Mouse (Mus musculus) heart, adult 2 months (tissue): ENCODE data around the gene Trpm3. TPM values are rescaled to one million over a fixed set of nuclear protein-coding genes. Genes with fewer than 3 reads are reported as not detected.

ENCODE experiments used
- DNase-seq, 2 experiments: peaks; one replicate each; pipeline ENCODE4 v3.0.0; 2021
- H3K27ac ChIP-seq: fragments of 200-600 bp; 2 replicates; pipeline ENCODE4 v1.8.1; 2022
- H3K27me3 ChIP-seq: fragments of 200-500 bp; 2 replicates; pipeline ENCODE4 v1.6.1; 2012; ENCODE audit warnings: mild to moderate bottlenecking, low read length, inconsistent platforms, mixed read lengths; ENCODE audit not compliant: control insufficient read depth, insufficient read depth
- H3K36me3 ChIP-seq: fragments of 200-500 bp; 2 replicates; pipeline ENCODE4 v1.6.1; 2012; ENCODE audit warnings: low read length, inconsistent platforms; ENCODE audit not compliant: control insufficient read depth, insufficient read depth
- H3K4me1 ChIP-seq: fragments of 200-500 bp; 2 replicates; pipeline ENCODE4 v1.6.1; 2011; ENCODE audit warnings: low read length; ENCODE audit not compliant: control insufficient read depth, insufficient read depth
- H3K4me3 ChIP-seq: fragments of 200-600 bp; 2 replicates; pipeline ENCODE4 v1.8.1; 2022
- H3K79me2 ChIP-seq: fragments of 200-500 bp; replicated peaks from 2 replicates; pipeline ENCODE4 v1.6.1; 2012; ENCODE audit warnings: mild to moderate bottlenecking, inconsistent platforms, low read length, moderate library complexity, mixed read lengths; ENCODE audit not compliant: control insufficient read depth, insufficient read depth
- H3K9ac ChIP-seq: fragments of 200-500 bp; 2 replicates; pipeline ENCODE4 v1.6.1; 2012; ENCODE audit warnings: low read depth, mild to moderate bottlenecking, control low read depth, inconsistent platforms, low read length, mixed read lengths
- CTCF ChIP-seq: fragments of 200-600 bp; IDR thresholded peaks from 2 replicates; pipeline ENCODE4 v1.8.1; 2022; ENCODE audit warnings: antibody characterized with exemption, mild to moderate bottlenecking, moderate library complexity
- EP300 ChIP-seq: fragments of 200-500 bp; IDR thresholded peaks from 2 replicates; pipeline ENCODE4 v1.6.1; 2011; ENCODE audit warnings: low read depth, low read length, control low read depth; ENCODE audit not compliant: insufficient read depth
- POLR2A ChIP-seq: fragments of 200-500 bp; IDR thresholded peaks from 2 replicates; pipeline ENCODE4 v1.6.1; 2011; ENCODE audit warnings: mild to moderate bottlenecking, low read depth, low read length, control low read depth; ENCODE audit not compliant: insufficient read depth
- WGBS: fragments of 180-500 bp; shearing (Covaris S2); methylation state at CpG from one replicate; pipeline ENCODE4 v1.1.7; 2018; 5-methylcytosine and 5-hydroxymethylcytosine counted together
- intact Hi-C: fragments of 180-260 bp; cut with DNase I; formaldehyde crosslinking; loops from one replicate; pipeline ENCODE4 v1.15.1; 2025
- polyA plus RNA-seq: library from polyadenylated mRNA; depleted of rRNA; stranded (reverse); fragments of >200 nt; gene quantifications from 2 replicates; pipeline ENCODE4 v1.2.3, GENCODE M21; 2012
- total RNA-seq, 2 experiments: library from RNA; stranded (reverse); gene quantifications; 2 replicates each; pipeline ENCODE4 v1.2.3; 2021

The Trpm3 gene
- total and polyA plus RNA-seq, 3 experiments: 0.51 to 1.1 (median 0.81) TPM

GRCm38 (mm10) chr19:22730971-22731370, 592.1 kb downstream of the Trpm3 start:
- no peak overlapping the region for H3K4me3 ChIP-seq
- H3K27ac ChIP-seq: no peak overlapping the region
- H3K27me3 ChIP-seq: no peaks in the 10 kb centered on the region
- DNase-seq: no peak
- H3K79me2 ChIP-seq: no peaks in the 10 kb centered on the region
- intact Hi-C loops: no loop called here
- H3K4me1 ChIP-seq: no peaks in the 10 kb centered on the region
- no peaks in the 10 kb centered on the region for H3K36me3 ChIP-seq
- H3K9ac ChIP-seq: no peak overlapping the region
- no peak for TF ChIP-seq CTCF
- TF ChIP-seq EP300: no peak
- no peak for TF ChIP-seq POLR2A

- Histone ChIP-seq H3K9ac (no peak overlapping the region), H3K27ac (no peak overlapping the region), H3K27me3 (no peaks in the 10 kb centered on the region), H3K4me3 (no peak overlapping the region), H3K4me1 (no peaks in the 10 kb centered on the region), H3K36me3 (no peaks in the 10 kb centered on the region), H3K79me2 (no peaks in the 10 kb centered on the region)
- TF ChIP-seq POLR2A: no peak
- TF ChIP-seq CTCF: no peak
- intact Hi-C loops: no loop called here
- 49% methylated on average over 2 of the region's 2 CpGs for WGBS
- no peak for DNase-seq
These were observed 598.0 kb downstream of the Trpm3 start for GRCm38 (mm10) chr19:22736870-22737269.

- H3K27me3 ChIP-seq: no peaks in the 10 kb centered on the region
- no peak for DNase-seq
- WGBS: 53% methylated on average over 3 of the region's 3 CpGs
- H3K4me3 ChIP-seq: no peak overlapping the region
- intact Hi-C loops: no loop called here
- H3K27ac ChIP-seq: no peak overlapping the region
- TF ChIP-seq POLR2A (no peak), CTCF (no peak), EP300 (no peak)
- no peak overlapping the region for H3K9ac ChIP-seq
- H3K79me2 ChIP-seq: no peaks in the 10 kb centered on the region
- H3K36me3 ChIP-seq: no peaks in the 10 kb centered on the region
- no peaks in the 10 kb centered on the region for H3K4me1 ChIP-seq
These were observed 600.4 kb downstream of the Trpm3 start for GRCm38 (mm10) chr19:22739240-22739639.

- Histone ChIP-seq H3K27ac (peak overlapping the region; percentile 9), H3K4me3 (no peak overlapping the region), H3K27me3 (no peaks in the 10 kb centered on the region), H3K4me1 (peaks cover 2% of the 10 kb centered on the region), H3K79me2 (no peaks in the 10 kb centered on the region), H3K36me3 (no peaks in the 10 kb centered on the region), H3K9ac (no peak overlapping the region)
- DNase-seq: peak; percentile 47 to 56
- TF ChIP-seq POLR2A: no peak; the same call in 1 of the 2 replicates
- peak; percentile 69; the same call in 1 of the 2 replicates for TF ChIP-seq EP300
- WGBS: 30% methylated on average over 13 of the region's 13 CpGs
- intact Hi-C loops: no loop called here
These were observed 614.5 kb downstream of the Trpm3 start for GRCm38 (mm10) chr19:22753311-22753809.

GRCm38 (mm10) chr19:22754071-22754470, 615.2 kb downstream of the Trpm3 start:
- WGBS: 77% methylated on average over 10 of the region's 10 CpGs
- Histone ChIP-seq H3K9ac (no peak overlapping the region), H3K4me3 (no peak overlapping the region), H3K36me3 (no peaks in the 10 kb centered on the region), H3K27ac (no peak overlapping the region), H3K27me3 (no peaks in the 10 kb centered on the region), H3K79me2 (no peaks in the 10 kb centered on the region), H3K4me1 (peaks cover 2% of the 10 kb centered on the region)
- DNase-seq: no peak
- TF ChIP-seq POLR2A: no peak
- TF ChIP-seq EP300: no peak
- TF ChIP-seq CTCF: no peak
- intact Hi-C loops: no loop called here

GRCm38 (mm10) chr19:22754498-22754897, 615.7 kb downstream of the Trpm3 start:
- TF ChIP-seq CTCF (no peak), POLR2A (no peak), EP300 (no peak)
- no peaks in the 10 kb centered on the region for H3K79me2 ChIP-seq
- peaks cover 2% of the 10 kb centered on the region for H3K4me1 ChIP-seq
- no peak for DNase-seq
- H3K4me3 ChIP-seq: no peak overlapping the region
- no peaks in the 10 kb centered on the region for H3K27me3 ChIP-seq
- WGBS: 80% methylated on average over 8 of the region's 8 CpGs
- no peaks in the 10 kb centered on the region for H3K36me3 ChIP-seq
- intact Hi-C loops: no loop called here
- no peak overlapping the region for H3K9ac ChIP-seq
- no peak overlapping the region for H3K27ac ChIP-seq

GRCm38 (mm10) chr19:22758496-22758895, 619.6 kb downstream of the Trpm3 start:
- no peaks in the 10 kb centered on the region for H3K27me3 ChIP-seq
- no peaks in the 10 kb centered on the region for H3K36me3 ChIP-seq
- DNase-seq: no peak
- 62% methylated on average over 2 of the region's 2 CpGs for WGBS
- intact Hi-C loops: no loop called here
- no peak overlapping the region for H3K4me3 ChIP-seq
- no peak for TF ChIP-seq POLR2A
- TF ChIP-seq CTCF: no peak
- TF ChIP-seq EP300: no peak
- H3K27ac ChIP-seq: no peak overlapping the region
- peaks cover 2% of the 10 kb centered on the region for H3K4me1 ChIP-seq
- H3K79me2 ChIP-seq: no peaks in the 10 kb centered on the region
- no peak overlapping the region for H3K9ac ChIP-seq
